Mouse (Mus musculus) megakaryocyte-erythroid progenitor cell, adult 5-6 weeks (primary cell): Measurements from ENCODE around the gene Klkb1. TPM values are rescaled to one million over a fixed set of nuclear protein-coding genes. Genes with fewer than 3 reads are reported as not detected.
"Not testable (repeated sequence)": the region's sequence is repeated elsewhere in the genome, so short reads cannot be mapped to it uniquely, and the experiment has no call there.

Experiments used
- ATAC-seq: replicated peaks from 2 replicates; pipeline ENCODE4 v1.8.0; 2016; ENCODE audit warnings: mild to moderate bottlenecking, inconsistent platforms; ENCODE audit not compliant: severe bottlenecking, poor library complexity, low FRiP score, low TSS enrichment
- total RNA-seq, 2 experiments: library from RNA; stranded (forward) in 1 of 2; stranded (reverse) in 1 of 2; fragments of 200-1000, 215-1000 nt in 1 of 2; fragments of >200 nt in 1 of 2; fragmentation: Nextera tagmentation in 1 of 2; gene quantifications; 2 replicates each; pipeline ENCODE4 v1.2.3; 2014 to 2017

Klkb1 gene
- total RNA-seq (2014; fragmentation: Nextera tagmentation) (0.25 TPM in 1 of 2 replicates, not detected in the other), total RNA-seq (2017) (not detected in 2 replicates)

DNA sequence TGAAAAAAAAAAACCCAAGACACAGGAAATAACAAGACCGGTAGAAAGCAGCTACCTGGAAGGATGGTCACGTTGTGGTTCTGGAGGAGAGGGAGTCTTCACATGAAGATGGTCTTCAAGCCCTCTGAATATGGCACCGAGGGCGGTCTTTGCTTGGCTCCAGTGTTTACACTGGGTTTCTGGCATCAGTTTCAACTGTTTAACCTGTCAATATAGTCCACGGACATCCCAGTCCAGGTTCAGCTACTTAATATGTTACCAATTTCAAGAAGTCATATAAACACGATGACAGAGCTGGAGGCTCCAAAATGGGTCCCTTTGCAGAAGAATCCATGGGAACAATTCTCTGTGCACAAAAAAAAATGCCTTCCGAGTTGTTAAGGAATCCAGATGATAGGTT lies at the start of gene Klkb1:
Gene Klkb1 (minus strand): TSS at position 173 of the 400 bp plus-strand sequence.
- ATAC-seq, result no peak

DNA sequence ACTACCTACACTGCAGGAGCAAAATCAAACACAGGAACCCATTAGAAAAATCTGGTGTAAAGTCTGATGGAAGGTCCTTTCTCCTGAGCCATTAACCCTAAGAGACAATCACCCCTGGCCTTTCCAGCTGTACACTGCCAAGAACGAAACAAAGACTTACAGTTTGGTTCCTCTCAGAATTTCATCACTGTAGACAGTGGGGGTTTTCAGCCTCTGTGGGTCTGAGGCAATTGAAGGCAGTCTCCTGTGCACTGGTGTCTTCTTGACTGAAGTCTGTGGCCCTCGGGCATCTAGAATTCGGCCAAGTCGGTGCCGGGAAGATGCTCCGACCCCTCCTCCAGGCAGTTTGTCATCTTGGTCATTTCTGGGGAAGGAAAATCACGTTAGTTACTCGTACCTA lies 49.6 kb upstream of the Klkb1 start:
- ATAC-seq, result no peak

DNA sequence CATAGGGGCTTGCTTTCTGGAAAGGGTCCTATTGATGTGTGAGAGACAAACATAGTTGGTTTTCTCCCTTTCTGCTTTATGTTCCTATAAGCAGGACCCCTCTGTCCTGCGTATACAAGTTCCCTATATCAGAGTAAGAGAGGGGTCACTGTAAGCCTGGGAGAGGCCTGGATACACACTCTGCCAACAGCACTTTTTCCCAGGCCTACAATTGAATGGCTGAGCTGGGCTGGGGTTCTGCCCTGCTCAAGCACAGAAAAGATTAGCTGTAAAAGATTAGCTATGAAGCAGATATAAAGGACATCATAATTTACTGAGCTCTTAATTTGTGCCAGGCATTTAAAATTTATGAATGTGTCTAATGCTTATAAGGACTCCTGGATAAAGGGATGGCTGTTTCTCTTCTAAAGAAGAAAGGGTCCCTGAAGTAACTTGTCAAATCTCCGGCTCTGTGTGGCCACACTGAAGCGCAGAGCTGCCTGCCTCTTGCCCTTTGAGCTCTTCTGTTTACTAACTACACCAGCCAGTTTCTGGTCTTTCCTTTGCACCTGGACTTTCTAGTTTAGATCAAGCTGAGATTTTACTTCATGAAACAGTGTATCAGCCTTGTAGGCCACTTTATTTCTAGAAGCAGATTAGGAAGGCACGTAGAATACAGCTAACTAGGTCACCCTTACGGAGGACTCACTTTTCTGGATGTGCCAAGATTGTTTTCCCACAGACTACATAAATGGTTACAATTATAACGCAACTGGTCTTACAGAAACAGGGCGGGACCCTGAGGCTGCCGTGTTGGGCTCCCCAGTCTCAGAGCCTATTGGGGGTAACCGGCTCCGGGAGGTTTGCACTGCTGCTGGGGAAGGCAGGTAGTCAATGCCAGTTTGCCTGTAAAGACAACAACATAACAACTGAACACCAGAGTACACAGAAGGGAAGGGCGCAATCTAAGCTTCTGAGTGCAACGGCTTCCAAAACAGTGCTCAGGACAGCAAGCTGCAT lies 47.3 kb upstream of the Klkb1 start:
- no peak for ATAC-seq

DNA sequence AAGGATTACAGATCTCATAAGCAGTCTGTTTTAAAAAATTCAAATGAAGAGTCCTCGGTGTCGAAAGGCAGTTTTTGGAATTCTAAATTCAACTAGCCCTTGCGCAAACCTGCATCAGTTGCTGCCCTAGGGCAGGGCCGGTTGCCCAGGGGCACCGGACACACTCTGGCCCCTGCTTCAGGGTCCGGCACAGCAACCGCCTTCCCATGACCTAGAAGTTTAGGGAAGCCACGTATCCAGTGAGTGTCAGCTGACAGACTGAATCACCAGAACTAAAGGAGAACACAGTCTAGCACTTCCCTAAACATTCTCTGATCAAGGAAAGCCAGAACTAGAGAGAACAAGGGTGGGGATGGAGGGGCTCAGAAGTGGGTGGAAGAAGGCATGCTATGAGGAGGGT lies 38.8 kb upstream of the Klkb1 start:
- peak; percentile 31 for ATAC-seq

DNA sequence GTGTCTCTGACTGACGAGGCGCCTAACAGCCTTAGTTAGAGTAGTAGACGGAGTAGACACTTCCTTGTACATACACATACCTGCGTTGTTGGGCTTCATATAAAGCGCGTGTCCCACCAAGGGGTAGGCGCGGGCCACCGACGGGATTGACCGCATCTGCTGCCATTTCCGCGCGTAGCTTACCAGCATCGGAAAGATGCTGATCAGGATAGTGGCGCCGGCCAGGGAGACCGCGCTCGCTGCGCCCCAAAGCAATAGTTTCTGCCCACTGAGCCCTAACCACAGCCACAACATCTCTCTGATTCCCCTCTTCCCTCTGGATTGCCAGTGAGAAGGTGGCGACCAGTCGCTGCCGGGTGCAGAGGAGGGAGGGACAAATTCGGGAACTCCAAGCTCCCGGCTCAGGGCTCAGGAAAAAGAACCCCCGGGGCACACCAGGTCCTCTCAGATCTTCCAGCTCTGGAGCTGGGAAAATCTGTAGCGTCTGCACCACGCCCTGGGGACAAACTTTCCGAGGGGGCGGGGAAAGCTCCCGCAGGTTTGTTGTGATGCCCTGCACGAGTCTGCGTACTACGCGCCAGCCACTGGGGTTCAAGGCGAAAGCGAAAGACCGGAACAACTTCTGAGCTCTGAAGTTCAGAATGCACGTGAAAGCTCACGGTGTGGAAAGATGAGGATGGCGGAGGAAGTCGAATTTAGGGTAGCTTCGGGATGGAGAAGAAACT lies 38.2 kb upstream of the Klkb1 start, which contains the start of gene Cyp4v3:
Gene Cyp4v3 (minus strand): TSS at position 532 of the 725 bp plus-strand sequence.
- ATAC-seq, result peak; percentile 98

DNA sequence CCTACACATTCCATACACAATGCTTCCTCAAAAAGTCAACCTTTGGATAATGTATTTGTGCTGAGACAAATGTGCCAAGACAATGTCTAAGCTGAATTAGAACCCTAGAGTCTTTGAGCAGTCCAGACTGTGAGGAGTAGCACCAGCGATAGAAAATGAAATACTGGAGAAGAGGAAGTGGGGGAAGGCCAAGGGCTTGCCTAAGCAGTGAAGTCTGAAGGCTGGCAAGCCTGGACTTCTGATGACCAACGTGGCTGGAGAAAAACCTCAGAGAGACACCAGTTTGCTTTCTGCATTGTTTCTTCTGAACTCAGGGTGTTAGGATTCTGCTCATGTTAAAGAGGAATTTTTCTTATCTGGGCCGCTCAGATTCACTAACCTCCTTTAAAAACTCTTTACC lies 36.2 kb upstream of the Klkb1 start:
- ATAC-seq, result no peak

DNA sequence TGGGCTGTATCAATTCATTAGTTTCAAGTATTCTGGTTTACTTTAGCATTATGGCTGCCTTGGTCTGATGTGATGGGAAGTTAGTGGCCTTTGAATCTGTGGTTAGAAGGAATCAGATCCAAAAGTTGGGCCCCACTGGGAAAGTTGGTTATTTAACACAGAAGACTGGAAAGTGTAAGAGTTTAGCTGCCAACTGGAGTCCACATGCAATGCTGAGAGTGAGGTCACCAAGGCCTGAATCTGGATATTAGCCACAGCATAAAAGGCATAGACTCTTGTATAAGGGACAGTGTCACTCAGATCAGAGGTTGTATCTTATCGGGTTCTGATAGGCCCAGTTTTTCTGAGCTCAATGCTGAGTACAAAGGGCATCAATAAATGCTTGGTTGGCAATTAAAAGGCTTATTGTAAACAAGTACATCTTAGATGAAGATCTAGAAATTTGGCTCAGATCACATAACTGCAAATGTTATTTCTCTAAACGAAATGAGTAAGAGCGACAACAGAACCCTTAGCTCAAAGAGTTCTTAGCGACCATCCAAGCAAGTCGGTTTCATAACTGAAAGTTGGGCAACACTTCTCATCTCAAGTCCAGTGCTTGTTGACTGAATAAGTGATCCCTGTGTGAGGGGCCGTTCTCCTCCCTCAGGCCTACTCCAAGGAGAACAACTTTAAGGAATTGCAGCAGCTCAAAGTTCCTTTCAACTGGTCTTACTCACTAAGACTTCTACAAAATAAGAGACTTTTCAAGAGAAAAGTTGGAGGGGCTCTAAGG lies 34.7 kb upstream of the Klkb1 start:
- no peak for ATAC-seq

DNA sequence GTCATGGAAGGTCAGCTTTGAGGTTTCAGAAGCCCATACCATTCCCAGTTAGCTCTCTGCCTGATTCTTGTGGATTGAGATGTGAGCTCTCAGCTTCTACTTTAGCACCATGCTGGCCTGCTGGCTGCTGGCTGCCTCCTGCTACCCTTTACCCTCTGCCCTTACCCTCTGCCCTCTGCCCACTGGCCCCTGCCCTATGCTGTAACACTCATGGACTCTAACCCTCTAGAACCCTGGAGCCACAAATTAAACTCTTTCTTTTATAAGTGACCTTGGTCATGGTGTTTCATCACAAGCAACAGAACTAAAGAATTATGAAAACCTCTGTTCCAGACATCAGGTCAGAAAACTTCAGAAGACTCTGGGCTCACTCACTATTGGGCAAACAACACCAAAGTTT lies 32.4 kb upstream of the Klkb1 start:
- ATAC-seq, result not testable (repeated sequence)

DNA sequence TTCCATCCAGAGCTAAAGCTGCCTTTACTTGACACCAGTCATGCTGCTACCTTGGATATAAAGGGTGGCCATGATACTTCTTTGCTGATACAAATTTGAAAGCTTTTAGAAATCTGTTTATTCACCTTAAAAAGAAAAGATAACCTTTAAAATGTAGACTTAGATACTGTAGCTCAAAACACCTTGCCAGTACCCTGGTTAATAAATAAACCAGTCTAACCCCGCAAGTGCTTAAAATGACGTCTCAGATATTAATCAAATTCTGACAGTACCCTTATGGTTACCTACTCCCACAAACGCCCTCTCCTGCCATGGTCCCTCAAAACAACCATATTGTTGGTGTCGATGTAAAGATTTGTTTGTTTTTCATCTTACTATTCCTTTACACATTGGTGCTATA lies 29.5 kb upstream of the Klkb1 start:
- no peak for ATAC-seq

DNA sequence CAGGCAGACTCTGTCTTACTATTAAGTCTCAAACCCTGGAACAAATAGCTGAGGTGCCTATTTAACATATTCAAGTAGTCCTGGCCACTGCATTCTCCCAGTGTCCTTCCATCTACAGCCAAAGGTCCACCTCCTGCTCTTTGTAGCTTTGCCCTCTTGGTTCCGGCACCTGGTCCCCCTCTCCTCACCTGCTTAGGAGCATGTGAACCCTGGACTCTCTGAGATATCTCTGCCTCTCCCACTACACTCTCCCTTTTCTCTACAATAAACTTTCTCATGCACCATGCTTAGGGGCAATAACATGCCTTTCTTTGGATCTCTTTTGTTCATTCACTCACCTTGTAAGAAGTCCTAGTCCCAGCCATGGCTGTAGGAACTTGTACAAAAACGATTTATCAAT lies 26.7 kb upstream of the Klkb1 start:
- no peak for ATAC-seq

DNA sequence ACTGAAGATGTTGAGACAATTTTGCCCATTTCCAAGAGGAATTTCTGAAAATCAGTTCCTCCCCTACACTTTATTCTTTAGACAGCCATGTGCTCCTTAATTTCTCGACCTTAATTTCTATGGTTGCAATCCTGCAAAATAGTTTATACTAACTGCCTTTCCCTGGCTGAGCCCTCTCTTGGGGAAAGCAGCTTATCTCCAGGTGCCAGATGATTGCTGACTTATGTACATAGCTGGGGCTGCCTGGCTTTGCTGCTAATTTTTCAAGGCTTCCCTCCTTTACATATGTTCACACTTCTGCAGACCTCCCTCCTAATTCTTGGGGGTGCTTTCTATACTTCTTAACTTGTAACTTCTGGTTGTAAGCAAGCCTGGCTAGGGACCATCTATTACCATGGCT lies 26.3 kb upstream of the Klkb1 start:
- ATAC-seq, result no peak

DNA sequence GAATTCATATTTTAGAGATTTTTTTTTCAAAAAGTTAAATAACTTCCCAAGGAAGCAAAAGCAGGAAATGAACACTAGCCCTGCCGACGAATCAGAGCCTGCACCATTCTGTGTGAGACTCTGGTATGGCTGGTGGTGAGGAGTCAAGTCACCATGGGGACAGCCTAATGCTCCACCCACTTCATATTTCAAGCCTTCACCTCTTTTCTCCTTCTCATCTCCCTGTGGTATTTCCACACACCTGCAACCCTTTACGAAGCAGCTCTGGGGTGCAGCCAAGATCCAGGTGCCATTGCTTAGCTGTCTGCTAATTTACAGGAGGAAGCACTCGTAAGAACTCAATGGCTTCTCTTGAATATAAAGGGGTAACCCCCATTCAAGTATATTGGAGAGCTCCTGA lies 16.3 kb upstream of the Klkb1 start:
- ATAC-seq, result no peak

DNA sequence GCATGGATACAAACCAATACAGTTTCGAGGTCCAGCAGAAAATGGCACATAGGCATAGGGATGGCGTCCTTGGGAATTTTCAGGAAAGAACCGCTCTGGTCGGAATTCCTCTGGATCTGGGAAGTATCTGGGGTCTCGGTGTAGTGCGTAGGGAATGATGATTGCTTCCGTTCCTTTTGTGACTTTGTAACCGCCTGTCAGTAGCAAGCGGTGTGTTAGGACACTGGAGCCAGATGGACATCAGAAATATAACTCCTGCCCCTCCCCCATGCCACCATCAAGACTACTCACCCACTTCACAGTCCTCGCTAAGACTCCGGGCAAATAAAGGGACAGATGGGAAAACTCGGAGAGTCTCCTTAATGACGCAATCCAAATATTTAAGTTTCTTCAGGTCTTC lies 13.7 kb upstream of the Klkb1 start, which contains the start of gene Gm45753:
Gene Gm45753 (minus strand): TSS at position 101 of the 400 bp plus-strand sequence.
- no peak for ATAC-seq

DNA sequence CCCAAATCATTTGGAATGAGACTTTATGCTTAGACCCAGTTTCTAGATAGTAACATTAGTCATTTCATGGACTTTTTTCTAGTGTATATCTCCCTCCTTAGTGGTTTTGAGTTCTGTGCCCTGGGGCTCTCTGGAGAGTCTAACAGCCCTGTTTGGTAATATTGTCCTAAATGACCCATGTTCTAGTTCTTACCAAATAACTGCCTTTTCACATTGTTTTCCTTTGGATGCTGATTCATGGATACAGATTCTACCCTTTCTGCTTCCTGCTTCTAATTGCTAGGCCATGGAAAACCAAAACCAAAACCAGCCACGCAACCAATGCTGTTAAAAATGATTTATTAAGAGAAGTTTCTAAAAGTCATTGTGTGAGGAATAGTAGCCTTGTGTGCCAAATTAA lies 10.8 kb upstream of the Klkb1 start:
- ATAC-seq, result no peak

DNA sequence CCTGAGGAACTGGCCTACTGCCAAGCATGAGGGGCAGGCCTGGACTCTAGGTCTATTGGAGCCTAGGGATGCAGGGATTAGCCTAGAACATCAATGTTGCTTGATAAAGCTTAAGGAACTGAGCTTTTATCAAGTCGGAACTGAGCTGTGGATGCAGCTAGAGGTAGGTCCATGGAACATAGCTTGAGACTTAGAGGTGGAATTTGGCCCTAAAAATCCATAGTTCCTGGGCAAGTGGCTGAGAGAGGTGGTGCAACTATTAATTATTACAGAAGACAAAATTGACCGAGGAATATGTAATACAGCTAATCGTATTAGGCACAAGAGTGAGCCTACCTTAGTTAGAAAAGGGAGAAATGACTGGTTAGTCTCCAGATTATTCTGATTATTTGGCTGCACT lies 9.7 kb upstream of the Klkb1 start:
- no peak for ATAC-seq

DNA sequence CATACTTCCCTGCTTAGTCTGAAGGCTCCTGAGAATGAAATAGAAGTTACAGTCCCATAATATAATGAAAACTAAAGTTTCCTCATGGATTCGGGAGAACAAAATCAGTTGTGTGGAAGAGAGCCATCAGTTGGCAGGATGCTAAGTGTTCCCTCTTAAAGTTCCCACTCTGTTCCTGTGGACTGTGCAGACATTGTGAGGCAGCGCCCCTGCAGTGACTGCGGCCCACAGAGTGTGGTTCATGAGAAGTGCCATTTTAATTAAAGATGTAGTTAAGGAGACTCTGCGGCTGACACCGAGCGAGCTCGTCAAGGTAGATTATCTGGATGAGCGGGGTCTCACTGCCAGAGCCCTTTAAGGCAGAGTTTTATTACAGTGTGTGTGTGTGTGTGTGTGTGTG lies 7.7 kb upstream of the Klkb1 start:
- ATAC-seq, result no peak

DNA sequence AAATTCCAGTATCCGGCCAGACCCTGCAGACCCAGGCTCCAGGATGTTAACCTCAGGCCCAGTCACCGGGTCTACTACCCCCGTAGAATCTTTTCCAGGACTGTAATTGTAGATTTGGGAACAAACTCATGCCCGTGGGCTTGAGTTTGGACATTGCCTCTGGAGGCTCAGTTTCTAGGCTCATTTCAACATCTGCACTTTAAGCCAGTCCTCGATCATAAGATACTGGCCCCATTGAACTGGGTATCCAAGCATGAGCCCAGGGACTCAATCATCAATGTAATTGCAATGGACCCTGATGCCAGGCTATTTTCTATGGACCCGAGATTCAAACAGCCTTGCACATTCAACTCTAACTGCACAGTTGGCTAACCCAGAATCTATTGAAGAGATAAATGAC lies 617 bp upstream of the Klkb1 start:
- no peak for ATAC-seq

DNA sequence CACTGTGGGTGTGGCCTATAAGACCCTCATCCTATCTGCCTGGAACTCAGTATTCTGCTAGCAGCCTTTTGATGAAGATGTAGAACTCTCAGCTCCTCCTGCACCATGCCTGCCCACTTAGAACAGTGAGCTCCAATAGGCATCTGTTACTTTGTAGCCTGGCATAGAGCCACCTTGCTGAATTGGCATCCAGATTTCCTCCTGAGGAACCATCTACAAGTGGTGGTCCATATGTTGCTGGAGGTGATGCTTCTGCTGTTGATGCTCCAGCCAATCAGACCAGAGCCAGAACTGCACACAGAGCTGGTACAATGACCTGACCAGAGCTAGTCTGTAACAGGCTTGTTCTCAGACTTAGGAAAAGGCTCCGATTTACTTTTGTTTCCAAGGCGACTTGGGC lies 2.9 kb downstream of the Klkb1 start:
- no peak for ATAC-seq

DNA sequence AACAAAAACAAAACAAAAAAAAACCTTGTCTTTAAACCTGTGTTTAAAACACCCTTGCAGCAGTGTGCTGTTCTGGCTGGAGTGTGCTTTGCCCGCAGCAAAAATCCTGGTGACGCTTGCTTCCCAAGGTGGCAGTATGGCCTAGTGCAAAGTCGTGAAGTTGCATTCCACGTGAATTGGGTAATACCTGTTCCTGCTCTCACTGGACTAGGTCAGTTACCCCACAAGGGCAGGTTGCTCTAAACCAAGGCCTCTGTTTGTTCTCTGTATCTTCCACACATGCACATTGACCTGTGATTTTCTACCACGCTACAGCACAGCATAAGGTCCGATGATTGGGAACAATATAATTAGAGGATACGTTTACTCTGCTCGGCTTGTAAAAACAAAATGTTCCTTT lies 13.0 kb downstream of the Klkb1 start:
- ATAC-seq, result no peak

DNA sequence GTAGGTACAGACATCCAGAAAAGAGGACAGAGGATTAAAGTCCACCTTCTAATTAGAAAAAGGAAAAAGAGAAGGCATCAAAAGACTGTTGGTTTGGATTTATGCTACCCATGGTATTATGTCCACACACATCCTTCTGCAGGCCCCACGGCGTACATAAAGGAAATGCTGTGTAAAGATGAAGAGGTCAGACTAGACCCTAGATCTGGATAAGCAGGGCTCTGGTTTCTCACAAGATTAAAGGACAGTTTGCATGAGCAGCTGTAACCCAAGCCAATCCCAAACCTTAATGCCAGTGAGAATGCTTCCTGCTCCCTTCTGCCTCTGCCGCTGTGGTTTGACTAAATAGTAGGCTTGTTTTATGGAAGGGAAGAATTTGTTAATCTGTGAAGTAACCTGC lies 17.2 kb downstream of the Klkb1 start:
- ATAC-seq, result no peak
